Mouse (Mus musculus) spleen, postnatal 10 days (tissue): Measurements from ENCODE around the gene Rasa2.
"Not testable (repeated sequence)": the region's sequence is repeated elsewhere in the genome, so short reads cannot be mapped to it uniquely, and the experiment has no call there.

Experiments used
- DNase-seq, 2 experiments: peaks; one replicate each; pipeline ENCODE4 v3.0.0; 2021 to 2022; ENCODE audit warnings: low spot score in 2 of 2

Gene Rasa2

GRCm38 (mm10) chr9:96529961-96530673, 101.3 kb downstream of the Rasa2 start:
- no peak for DNase-seq

- DNase-seq, result no peak
Observed at GRCm38 (mm10) chr9:96526011-96526410, 105.4 kb downstream of the Rasa2 start.

- no peak for DNase-seq
Observed at GRCm38 (mm10) chr9:96524972-96525506, 106.4 kb downstream of the Rasa2 start, which contains the start of gene Gm28729. Gene Gm28729 (minus strand): TSS chr9:96525264.

DNA sequence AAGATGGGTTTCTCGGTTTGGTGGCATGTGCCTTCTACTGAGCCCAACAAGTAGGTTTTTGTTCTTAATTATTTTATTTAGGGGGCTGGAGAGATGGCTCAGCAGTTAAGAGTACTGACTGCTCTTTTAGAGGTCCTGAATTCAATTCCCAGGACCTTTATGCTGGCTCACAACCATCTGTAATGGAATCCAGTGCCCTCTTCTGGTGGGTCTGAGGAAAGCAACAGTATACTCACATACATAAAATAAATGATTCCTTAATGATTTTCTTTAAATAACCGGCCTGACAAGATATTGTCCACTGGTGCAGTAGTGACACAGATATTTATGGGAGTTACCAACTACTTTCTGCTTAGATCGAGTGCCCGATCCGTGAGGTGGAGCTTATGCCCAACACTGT, 108.3 kb downstream of the Rasa2 start:
- DNase-seq, result no peak

DNA sequence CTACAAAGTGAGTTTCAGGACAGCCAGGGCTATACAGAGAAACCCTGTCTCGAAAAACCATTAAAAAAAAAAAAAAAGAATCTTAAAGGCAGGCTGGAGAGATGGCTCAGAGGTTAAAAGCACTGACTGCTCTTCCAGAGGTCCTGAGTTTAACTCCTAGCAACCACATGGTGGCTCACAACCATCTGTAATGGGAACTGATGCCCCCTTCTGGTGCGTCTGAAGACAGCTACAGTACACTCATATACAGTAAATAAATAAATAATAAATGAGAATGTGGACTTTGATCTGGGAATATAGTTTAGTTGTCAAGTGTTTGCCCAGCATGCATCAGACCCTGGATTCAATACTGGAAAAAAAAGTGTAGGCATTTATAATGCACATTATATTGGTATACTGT, 109.8 kb downstream of the Rasa2 start:
- not testable (repeated sequence) for DNase-seq

GRCm38 (mm10) chr9:96517429-96517828, 114.0 kb downstream of the Rasa2 start:
- DNase-seq, result peak in 1 of 2 experiments; percentile 29

DNA sequence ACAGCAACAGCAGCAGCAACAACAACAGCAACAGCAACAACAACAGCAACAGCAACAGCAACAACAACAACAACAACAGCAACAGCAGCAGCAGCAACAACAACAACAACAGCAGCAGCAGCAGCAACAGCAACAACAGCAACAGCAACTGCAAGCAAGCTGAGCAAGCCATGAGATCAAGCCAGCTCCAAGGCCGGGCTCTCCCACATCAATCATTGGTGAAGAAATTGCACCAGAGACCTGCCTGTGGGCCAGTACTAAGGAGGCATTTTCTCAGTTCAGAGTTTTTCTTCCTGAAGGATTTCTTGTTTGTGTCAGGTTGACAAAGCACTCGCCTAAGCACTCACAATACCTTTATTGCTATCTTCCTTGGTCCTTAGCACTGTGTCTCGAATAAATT, 114.6 kb downstream of the Rasa2 start:
- no peak for DNase-seq

GRCm38 (mm10) chr9:96515737-96516136, 115.7 kb downstream of the Rasa2 start:
- DNase-seq, result no peak

GRCm38 (mm10) chr9:96514278-96514677, 117.1 kb downstream of the Rasa2 start:
- DNase-seq, result no peak

GRCm38 (mm10) chr9:96506011-96506498, 125.4 kb downstream of the Rasa2 start:
- DNase-seq, result no peak

GRCm38 (mm10) chr9:96505156-96505555, 126.3 kb downstream of the Rasa2 start:
- DNase-seq, result no peak

GRCm38 (mm10) chr9:96504116-96504895, 127.1 kb downstream of the Rasa2 start:
- no peak for DNase-seq

- DNase-seq, result no peak
Observed at GRCm38 (mm10) chr9:96502856-96503610, 128.4 kb downstream of the Rasa2 start.

DNA sequence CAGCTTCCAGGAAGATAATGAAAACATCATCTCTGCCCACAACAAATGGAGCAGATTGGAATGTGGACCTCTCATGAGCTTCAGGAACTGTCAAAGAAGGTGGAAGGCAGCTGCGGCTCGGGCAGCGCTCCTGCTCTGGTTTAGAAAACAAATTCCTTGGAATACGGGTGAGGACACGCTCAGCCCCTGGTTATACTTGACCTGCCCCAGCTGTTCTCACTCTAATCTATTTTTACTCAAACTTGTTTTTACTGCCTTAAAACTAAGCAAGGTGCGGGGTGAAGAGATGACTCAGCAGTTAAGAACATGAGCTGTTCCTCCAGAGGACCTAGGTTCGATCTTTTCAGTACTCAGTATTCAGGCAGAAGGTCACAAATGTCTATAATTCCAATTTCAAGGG, 130.2 kb downstream of the Rasa2 start:
- no peak for DNase-seq

DNA sequence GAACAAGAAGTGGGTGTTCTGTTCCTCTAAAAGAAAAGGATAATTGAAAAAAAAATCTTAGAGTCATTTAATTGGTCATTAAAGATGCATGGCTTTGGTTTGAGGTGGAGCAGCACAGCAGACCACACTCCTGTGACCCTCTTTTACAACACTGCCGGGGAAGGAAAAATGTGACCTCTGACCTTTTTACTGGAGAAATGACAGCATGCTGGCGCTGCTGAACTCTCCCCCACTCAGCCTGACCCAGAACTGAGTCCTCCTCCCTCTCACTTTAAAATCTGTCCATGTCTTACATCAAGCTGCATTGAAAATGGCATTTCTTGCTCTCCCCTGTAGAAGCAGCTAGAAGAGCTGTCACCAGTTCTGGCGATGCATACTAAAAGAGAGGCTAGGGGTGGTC, 138.2 kb downstream of the Rasa2 start:
- no peak for DNase-seq

GRCm38 (mm10) chr9:96491810-96492209, 139.6 kb downstream of the Rasa2 start:
- peak; percentile 43 to 74 for DNase-seq
